Mouse (Mus musculus) liver, embryonic 15.5 days (tissue): ENCODE data around the gene Duox2. TPM values are rescaled to one million over a fixed set of nuclear protein-coding genes. Genes with fewer than 3 reads are reported as not detected.

Experiments used
- ATAC-seq: fragments of 200-750 bp; cut with Nextera tagmentation; 2 replicates; pipeline ENCODE4 v1.8.0; 2017; ENCODE audit warnings: moderate number of reproducible peaks, mild to moderate bottlenecking, moderate library complexity; ENCODE audit not compliant: insufficient read depth
- H3K27ac ChIP-seq: fragments of 300-500 bp; sonication (generic); replicated peaks from 2 replicates; pipeline ENCODE4 v1.5.1; 2015; ENCODE audit warnings: mild to moderate bottlenecking, inconsistent platforms
- H3K27me3 ChIP-seq: fragments of 300-500 bp; sonication (generic); 2 replicates; pipeline ENCODE4 v1.6.1; 2015; ENCODE audit warnings: mild to moderate bottlenecking, inconsistent platforms
- H3K36me3 ChIP-seq: fragments of 300-500 bp; sonication (generic); replicated peaks from 2 replicates; pipeline ENCODE4 v1.6.1; 2015; ENCODE audit warnings: moderate library complexity, mild to moderate bottlenecking, inconsistent platforms
- H3K4me1 ChIP-seq: fragments of 300-500 bp; sonication (generic); replicated peaks from 2 replicates; pipeline ENCODE4 v1.6.1; 2015; ENCODE audit warnings: inconsistent platforms
- H3K4me2 ChIP-seq: fragments of 300-500 bp; sonication (generic); 2 replicates; pipeline ENCODE4 v1.6.1; 2015; ENCODE audit warnings: moderate library complexity, mild to moderate bottlenecking, inconsistent platforms
- H3K4me3 ChIP-seq: fragments of 300-500 bp; sonication (generic); replicated peaks from 2 replicates; pipeline ENCODE4 v1.5.1; 2015; ENCODE audit warnings: mild to moderate bottlenecking, inconsistent platforms
- H3K9ac ChIP-seq: fragments of 300-500 bp; sonication (generic); 2 replicates; pipeline ENCODE4 v1.6.1; 2015; ENCODE audit warnings: moderate library complexity, mild to moderate bottlenecking, inconsistent platforms
- H3K9me3 ChIP-seq: fragments of 300-500 bp; sonication (generic); replicated peaks from 2 replicates; pipeline ENCODE4 v1.6.1; 2016; ENCODE audit warnings: inconsistent platforms
- WGBS: fragments of 180-500 bp; shearing (Covaris S2); methylation state at CpG from one replicate; pipeline ENCODE4 v1.1.7; 2015; ENCODE audit warnings: mixed read lengths; ENCODE audit not compliant: insufficient replicate concordance; 5-methylcytosine and 5-hydroxymethylcytosine counted together
- polyA plus RNA-seq: library from polyadenylated mRNA; unstranded; fragments of >200 nt; fragmentation: Nextera tagmentation; extraction: Ambion mirVana; gene quantifications from 2 replicates; pipeline ENCODE4 v1.2.1, GENCODE M21; 2015

Gene Duox2
- polyA plus RNA-seq, 1 experiment from 2014 or later = not detected

- Histone ChIP-seq H3K4me3 (peak overlapping the region; percentile 77), H3K36me3 (no peaks in the 10 kb centered on the region), H3K4me1 (peaks cover 58% of the 10 kb centered on the region), H3K27ac (peak overlapping the region; percentile 90; the same call in 1 of the 2 replicates), H3K27me3 (no peaks in the 10 kb centered on the region), H3K4me2 (peak overlapping the region; percentile 90), H3K9ac (no peak overlapping the region; the same call in 1 of the 2 replicates), H3K9me3 (no peaks in the 10 kb centered on the region)
- no peak for ATAC-seq
These were observed 61.9 kb downstream of the Duox2 start for GRCm38 (mm10) chr2:122236321-122236720.

DNA sequence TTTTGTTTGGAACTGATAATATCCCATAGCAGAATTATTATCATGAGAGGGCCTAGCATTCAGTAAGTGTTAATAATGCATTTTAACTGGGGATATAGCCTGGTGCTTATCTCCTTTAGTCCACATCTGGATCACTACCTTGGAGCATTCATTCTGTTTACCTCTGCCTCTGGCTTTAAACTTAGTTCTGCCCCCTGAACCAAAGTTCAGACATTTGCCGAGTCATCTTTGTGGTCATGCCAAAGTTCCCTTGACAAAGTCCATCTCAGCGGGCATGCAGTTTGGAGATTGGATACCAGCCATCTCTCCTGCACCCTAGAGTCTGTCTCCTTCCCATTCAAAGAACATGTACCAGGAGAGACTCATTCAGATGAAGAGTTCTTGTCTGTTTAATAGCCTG lies 62.8 kb downstream of the Duox2 start:
- peak; percentile 23 for ATAC-seq
- no peaks in the 10 kb centered on the region for H3K36me3 ChIP-seq
- WGBS = 8% methylated on average over 2 of the region's 2 CpGs
- H3K4me3 ChIP-seq = peak overlapping the region; percentile 77
- H3K4me2 ChIP-seq = peak overlapping the region; percentile 90
- peaks cover 49% of the 10 kb centered on the region for H3K4me1 ChIP-seq
- H3K9ac ChIP-seq = peak overlapping the region; percentile 74
- no peaks in the 10 kb centered on the region for H3K9me3 ChIP-seq
- no peaks in the 10 kb centered on the region for H3K27me3 ChIP-seq
- peak overlapping the region; percentile 90 for H3K27ac ChIP-seq

GRCm38 (mm10) chr2:122234611-122235288 lies 63.5 kb downstream of the Duox2 start, which contains the start of gene Sord:
TSS of gene Sord (plus strand) at chr2:122234749.
- Histone ChIP-seq H3K4me2 (peak within 1 kb of the TSS; percentile 90), H3K4me1 (peaks cover 56% of the 10 kb centered on the region), H3K4me3 (peak within 1 kb of the TSS; percentile 77), H3K27ac (peak within 1 kb of the TSS; percentile 90), H3K9ac (peak within 1 kb of the TSS; percentile 74), H3K9me3 (no peaks in the 10 kb centered on the region), H3K36me3 (no peaks in the 10 kb centered on the region), H3K27me3 (no peaks in the 10 kb centered on the region)
- ATAC-seq = peak; percentile 93
- under 1% methylated on average over 35 of the region's 35 CpGs for WGBS

GRCm38 (mm10) chr2:122233759-122234557 lies 64.3 kb downstream of the Duox2 start:
- Histone ChIP-seq H3K36me3 (no peaks in the 10 kb centered on the region), H3K9ac (peak overlapping the region; percentile 74), H3K27me3 (no peaks in the 10 kb centered on the region), H3K4me2 (peak overlapping the region; percentile 90), H3K4me1 (peaks cover 50% of the 10 kb centered on the region), H3K4me3 (peak overlapping the region; percentile 77), H3K9me3 (no peaks in the 10 kb centered on the region), H3K27ac (peak overlapping the region; percentile 90)
- no peak for ATAC-seq
- 10% methylated on average over 26 of the region's 26 CpGs for WGBS

- Histone ChIP-seq H3K9ac (no peak overlapping the region), H3K4me1 (peaks cover 52% of the 10 kb centered on the region)
These were observed 64.9 kb downstream of the Duox2 start for GRCm38 (mm10) chr2:122233341-122233740.

DNA sequence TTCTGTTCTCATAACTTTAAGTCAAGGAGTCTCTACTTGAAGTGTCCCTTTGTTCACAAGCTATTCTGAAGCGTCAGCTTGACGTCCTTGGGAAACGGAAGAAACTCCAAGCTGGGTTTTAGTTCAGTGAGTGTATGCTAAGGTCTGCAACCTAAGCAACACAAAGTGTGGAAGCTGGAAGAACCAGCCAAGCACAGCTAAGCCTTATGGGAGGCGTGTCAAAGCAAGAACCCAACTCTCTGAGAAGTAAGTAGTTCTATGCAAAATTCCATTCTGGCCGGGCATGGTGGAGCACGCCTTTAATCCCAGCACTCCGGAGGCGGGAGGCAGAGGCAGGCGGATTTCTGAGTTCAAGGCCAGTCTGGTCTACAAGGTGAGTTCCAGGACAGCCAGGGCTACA lies 66.6 kb downstream of the Duox2 start:
- H3K27ac ChIP-seq = no peak overlapping the region
- H3K4me2 ChIP-seq = no peak overlapping the region
- ATAC-seq = no peak
- H3K4me3 ChIP-seq = no peak overlapping the region
- 80% methylated on average over 9 of the region's 9 CpGs for WGBS
- no peaks in the 10 kb centered on the region for H3K36me3 ChIP-seq
- peaks cover 48% of the 10 kb centered on the region for H3K4me1 ChIP-seq
- H3K9me3 ChIP-seq = no peaks in the 10 kb centered on the region
- H3K27me3 ChIP-seq = no peaks in the 10 kb centered on the region
- H3K9ac ChIP-seq = no peak overlapping the region

More at GRCm38 (mm10) chr2:122233341-122233740, 64.9 kb downstream of the Duox2 start:
- no peak for ATAC-seq
- WGBS = 57% methylated on average over 5 of the region's 5 CpGs
- Histone ChIP-seq H3K9me3 (no peaks in the 10 kb centered on the region), H3K4me2 (peak overlapping the region; percentile 90), H3K36me3 (no peaks in the 10 kb centered on the region), H3K27ac (no peak overlapping the region), H3K27me3 (no peaks in the 10 kb centered on the region), H3K4me3 (no peak overlapping the region; the same call in 1 of the 2 replicates)

DNA sequence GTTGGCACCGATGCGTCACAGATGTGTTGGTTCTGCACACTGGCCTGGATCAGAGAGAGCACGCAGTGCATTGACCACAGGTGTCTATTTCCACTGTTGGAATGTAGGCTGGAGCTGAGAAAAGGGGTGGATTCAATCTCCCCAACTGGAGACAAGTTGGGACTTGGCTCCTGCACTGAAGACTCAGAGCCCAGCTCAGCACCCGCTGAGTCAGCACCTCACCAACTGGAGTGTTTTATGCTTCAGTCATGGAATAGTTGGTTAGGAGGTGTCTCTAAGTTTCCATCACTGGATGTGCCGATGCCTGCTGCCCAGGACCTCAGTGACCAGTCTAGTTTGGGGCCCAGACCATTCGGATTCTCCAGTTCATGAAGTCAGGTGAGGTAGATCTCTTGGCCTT lies 67.9 kb downstream of the Duox2 start:
- peaks cover 36% of the 10 kb centered on the region for H3K4me1 ChIP-seq
- no peak for ATAC-seq
- no peaks in the 10 kb centered on the region for H3K9me3 ChIP-seq
- no peak overlapping the region for H3K4me3 ChIP-seq
- H3K27ac ChIP-seq = no peak overlapping the region
- 77% methylated on average over 6 of the region's 6 CpGs for WGBS
- H3K36me3 ChIP-seq = no peaks in the 10 kb centered on the region
- H3K4me2 ChIP-seq = no peak overlapping the region
- H3K9ac ChIP-seq = no peak overlapping the region
- H3K27me3 ChIP-seq = no peaks in the 10 kb centered on the region

Other genes with a start within 250 kb of the Duox2 start
- gene Spg11, start 180.1 kb downstream of the Duox2 start, polyA plus RNA-seq = 2.7 and 3.6 TPM in 2 replicates
- gene B2m, start 150.8 kb downstream of the Duox2 start, polyA plus RNA-seq = 416 and 443 TPM in 2 replicates
- gene Trim69, start 137.7 kb downstream of the Duox2 start, polyA plus RNA-seq = not detected in 2 replicates
- gene Patl2, start 112.3 kb downstream of the Duox2 start, polyA plus RNA-seq = 0.06 TPM in 1 of 2 replicates, not detected in the other
- gene Terb2, start 112.2 kb downstream of the Duox2 start, polyA plus RNA-seq = not detected in 2 replicates
- gene Sord, start 63.7 kb downstream of the Duox2 start, polyA plus RNA-seq = 158 and 181 TPM in 2 replicates
- not detected in 2 replicates for gene Duoxa2, start 451 bp upstream of the Duox2 start, polyA plus RNA-seq
- not detected in 2 replicates for gene Duoxa1, start 15.3 kb upstream of the Duox2 start, polyA plus RNA-seq
- gene Duox1, start 17.2 kb upstream of the Duox2 start, polyA plus RNA-seq = not detected in 2 replicates
- gene Shf, start 70.7 kb upstream of the Duox2 start, polyA plus RNA-seq = 1.1 and 1.2 TPM in 2 replicates
- gene Slc28a2, start 128.0 kb upstream of the Duox2 start, polyA plus RNA-seq = 1.6 and 1.8 TPM in 2 replicates
- gene Gm14085, start 186.5 kb upstream of the Duox2 start, polyA plus RNA-seq = 0.02 TPM in 1 of 2 replicates, not detected in the other